Mouse (Mus musculus): ENCODE results near the gene Ooep. TPM values are rescaled to one million over a fixed set of nuclear protein-coding genes. Genes with fewer than 3 reads are reported as not detected.

Gene Ooep
- polyA plus RNA-seq, 1 experiment from 2014 or later = 0.47 TPM

- Histone ChIP-seq H3K4me1 (replicated peaks; ENCODE audit: control insufficient read depth, insufficient read depth, low read length) (no peaks in the 10 kb centered on the region), H3K27me3 (replicated peaks; ENCODE audit: control insufficient read depth, insufficient read depth, low read length) (no peaks in the 10 kb centered on the region), H3K4me2 (replicated peaks; ENCODE audit: low read depth) (no peak overlapping the region), H3K4me3 (ENCODE audit: low read depth, low read length) (no peak overlapping the region), H3K27ac (ENCODE audit: low read depth, low read length) (no peak overlapping the region), H3K36me3 (ENCODE audit: control insufficient read depth, insufficient read depth) (no peaks in the 10 kb centered on the region), H3K9me3 (ENCODE audit: control insufficient read depth) (no peaks in the 10 kb centered on the region), H3K9ac (ENCODE audit: low read depth, low read length) (no peak overlapping the region)
- ATAC-seq = no peak
- no peak for TF ChIP-seq CTCF (IDR thresholded peaks at IDR 0.05; ENCODE audit: low read depth)
- WGBS = 91% methylated on average over 6 of the region's 6 CpGs
Measured at GRCm38 (mm10) chr9:78364701-78365100, 13.8 kb downstream of the Ooep start.

GRCm38 (mm10) chr9:78363374-78363773 is 15.2 kb downstream of the Ooep start:
- no peak overlapping the region for H3K4me2 ChIP-seq (replicated peaks; ENCODE audit: low read depth)
- ATAC-seq = no peak
- H3K9me3 ChIP-seq (ENCODE audit: control insufficient read depth) = no peaks in the 10 kb centered on the region
- TF ChIP-seq CTCF (IDR thresholded peaks at IDR 0.05; ENCODE audit: low read depth) = no peak
- H3K4me3 ChIP-seq (ENCODE audit: low read depth, low read length) = no peak overlapping the region
- H3K9ac ChIP-seq (ENCODE audit: low read depth, low read length) = no peak overlapping the region
- no peaks in the 10 kb centered on the region for H3K4me1 ChIP-seq (replicated peaks; ENCODE audit: control insufficient read depth, insufficient read depth, low read length)
- H3K27me3 ChIP-seq (replicated peaks; ENCODE audit: control insufficient read depth, insufficient read depth, low read length) = no peaks in the 10 kb centered on the region
- H3K27ac ChIP-seq (ENCODE audit: low read depth, low read length) = no peak overlapping the region
- 60% methylated on average over 6 of the region's 6 CpGs for WGBS
- H3K36me3 ChIP-seq (ENCODE audit: control insufficient read depth, insufficient read depth) = no peaks in the 10 kb centered on the region

GRCm38 (mm10) chr9:78360484-78360872 is 18.0 kb downstream of the Ooep start:
- no peaks in the 10 kb centered on the region for H3K9me3 ChIP-seq (ENCODE audit: control insufficient read depth)
- WGBS = 48% methylated on average over 2 of the region's 2 CpGs
- H3K9ac ChIP-seq (ENCODE audit: low read depth, low read length) = no peak overlapping the region
- H3K27me3 ChIP-seq (replicated peaks; ENCODE audit: control insufficient read depth, insufficient read depth, low read length) = no peaks in the 10 kb centered on the region
- no peaks in the 10 kb centered on the region for H3K36me3 ChIP-seq (ENCODE audit: control insufficient read depth, insufficient read depth)
- no peak overlapping the region for H3K4me3 ChIP-seq (ENCODE audit: low read depth, low read length)
- no peak for TF ChIP-seq CTCF (IDR thresholded peaks at IDR 0.05; ENCODE audit: low read depth)
- H3K4me1 ChIP-seq (replicated peaks; ENCODE audit: control insufficient read depth, insufficient read depth, low read length) = no peaks in the 10 kb centered on the region
- no peak overlapping the region for H3K4me2 ChIP-seq (replicated peaks; ENCODE audit: low read depth)
- no peak overlapping the region for H3K27ac ChIP-seq (ENCODE audit: low read depth, low read length)
- no peak for ATAC-seq

GRCm38 (mm10) chr9:78359750-78360483 is 18.6 kb downstream of the Ooep start:
- no peak overlapping the region for H3K9ac ChIP-seq (ENCODE audit: low read depth, low read length)
- no peak overlapping the region for H3K4me2 ChIP-seq (replicated peaks; ENCODE audit: low read depth)
- ATAC-seq = no peak
- H3K27me3 ChIP-seq (replicated peaks; ENCODE audit: control insufficient read depth, insufficient read depth, low read length) = no peaks in the 10 kb centered on the region
- no peaks in the 10 kb centered on the region for H3K4me1 ChIP-seq (replicated peaks; ENCODE audit: control insufficient read depth, insufficient read depth, low read length)
- no peak overlapping the region for H3K27ac ChIP-seq (ENCODE audit: low read depth, low read length)
- WGBS = 75% methylated on average over 6 of the region's 6 CpGs
- no peak overlapping the region for H3K4me3 ChIP-seq (ENCODE audit: low read depth, low read length)
- no peak for TF ChIP-seq CTCF (IDR thresholded peaks at IDR 0.05; ENCODE audit: low read depth)
- H3K9me3 ChIP-seq (ENCODE audit: control insufficient read depth) = no peaks in the 10 kb centered on the region
- H3K36me3 ChIP-seq (ENCODE audit: control insufficient read depth, insufficient read depth) = no peaks in the 10 kb centered on the region

- Histone ChIP-seq H3K9ac (ENCODE audit: low read depth, low read length) (no peak overlapping the region), H3K4me2 (replicated peaks; ENCODE audit: low read depth) (no peak overlapping the region)
- ATAC-seq = peak; percentile 44
Measured at GRCm38 (mm10) chr9:78358053-78358452, 20.5 kb downstream of the Ooep start.

GRCm38 (mm10) chr9:78355611-78356010 is 22.9 kb downstream of the Ooep start, which contains the start of gene Gsta2:
Gsta2 (minus strand) TSS chr9:78355788.
- ATAC-seq = 0 out of 2 replicates have a peak, but pooled peaks have one; percentile 42
- Histone ChIP-seq H3K9me3 (ENCODE audit: control insufficient read depth) (no peaks in the 10 kb centered on the region), H3K4me2 (replicated peaks; ENCODE audit: low read depth) (no peak within 1 kb of the TSS), H3K9ac (ENCODE audit: low read depth, low read length) (no peak within 1 kb of the TSS), H3K4me3 (ENCODE audit: low read depth, low read length) (no peak within 1 kb of the TSS), H3K4me1 (replicated peaks; ENCODE audit: control insufficient read depth, insufficient read depth, low read length) (no peaks in the 10 kb centered on the region), H3K27ac (ENCODE audit: low read depth, low read length) (peak within 1 kb of the TSS; percentile 51), H3K36me3 (ENCODE audit: control insufficient read depth, insufficient read depth) (no peaks in the 10 kb centered on the region), H3K27me3 (replicated peaks; ENCODE audit: control insufficient read depth, insufficient read depth, low read length) (no peaks in the 10 kb centered on the region)
- 68% methylated on average over 8 of the region's 8 CpGs for WGBS
- no peak for TF ChIP-seq CTCF (IDR thresholded peaks at IDR 0.05; ENCODE audit: low read depth)

More at GRCm38 (mm10) chr9:78358053-78358452, 20.5 kb downstream of the Ooep start:
- peak; percentile 86 for TF ChIP-seq CTCF (IDR thresholded peaks at IDR 0.05; ENCODE audit: low read depth)
- no peaks in the 10 kb centered on the region for H3K4me1 ChIP-seq (replicated peaks; ENCODE audit: control insufficient read depth, insufficient read depth, low read length)
- no peaks in the 10 kb centered on the region for H3K36me3 ChIP-seq (ENCODE audit: control insufficient read depth, insufficient read depth)
- no peaks in the 10 kb centered on the region for H3K9me3 ChIP-seq (ENCODE audit: control insufficient read depth)
- 14% methylated on average over 9 of the region's 9 CpGs for WGBS
- no peak overlapping the region for H3K4me3 ChIP-seq (ENCODE audit: low read depth, low read length)
- no peaks in the 10 kb centered on the region for H3K27me3 ChIP-seq (replicated peaks; ENCODE audit: control insufficient read depth, insufficient read depth, low read length)
- H3K27ac ChIP-seq (ENCODE audit: low read depth, low read length) = no peak overlapping the region

Measured in intestine, postnatal 0 days (tissue).